Mouse (Mus musculus) adrenal gland, adult 2 months (tissue): ENCODE results near the gene B3gnt3. TPM values are rescaled to one million over a fixed set of nuclear protein-coding genes. Genes with fewer than 3 reads are reported as not detected.
A peak's percentile ranks its signal among the peaks of the same experiment; 100 is the strongest.
"Not testable (repeated sequence)": the region's sequence is repeated elsewhere in the genome, so short reads cannot be mapped to it uniquely, and the experiment has no call there.

Experiments
- DNase-seq: peaks from one replicate; pipeline ENCODE4 v3.0.0; 2021
- long read RNA-seq: library from polyadenylated mRNA; stranded (forward); transcript quantifications from one replicate; pipeline ENCODE4 v2.0.0, GENCODE M21; 2021
- polyA plus RNA-seq: library from polyadenylated mRNA; depleted of rRNA; stranded (reverse); fragments of >200 nt; gene quantifications from 2 replicates; pipeline ENCODE4 v1.2.3, GENCODE M21; 2012; rRNA removed
- total RNA-seq, 2 experiments: library from RNA; stranded (reverse); gene quantifications; 2 replicates each; pipeline ENCODE4 v1.2.3; 2021

The B3gnt3 gene
- total RNA-seq (1 to 10 TPM; 4.4 to 5.7 TPM), polyA plus RNA-seq (14.4 and 17.5 TPM in 2 replicates)
- long read RNA-seq, partial matches to known transcripts = 0 of 5 reads
- long read RNA-seq, other reads (novel, unspliced or antisense) = 1 of 5 reads

- no peak for DNase-seq
Measured at GRCm38 (mm10) chr8:71701414-71702086, at the start of gene B3gnt3. TSS of gene B3gnt3 (minus strand) at chr8:71701789.

- DNase-seq = not testable (repeated sequence)
Measured at GRCm38 (mm10) chr8:71749321-71750075, 47.9 kb upstream of the B3gnt3 start.

GRCm38 (mm10) chr8:71747082-71747481 lies 45.5 kb upstream of the B3gnt3 start:
- not testable (repeated sequence) for DNase-seq

GRCm38 (mm10) chr8:71745322-71745721 lies 43.7 kb upstream of the B3gnt3 start:
- DNase-seq = no peak

GRCm38 (mm10) chr8:71742783-71743182 lies 41.2 kb upstream of the B3gnt3 start:
- no peak for DNase-seq

GRCm38 (mm10) chr8:71741687-71742114 lies 40.1 kb upstream of the B3gnt3 start:
- peak; percentile 24 for DNase-seq

- no peak for DNase-seq
Measured at GRCm38 (mm10) chr8:71741226-71741625, 39.6 kb upstream of the B3gnt3 start.

- not testable (repeated sequence) for DNase-seq
Measured at GRCm38 (mm10) chr8:71738316-71738715, 36.7 kb upstream of the B3gnt3 start.

- peak; percentile 79 for DNase-seq
Measured at GRCm38 (mm10) chr8:71731652-71732230, 30.2 kb upstream of the B3gnt3 start.

- no peak for DNase-seq
Measured at GRCm38 (mm10) chr8:71728826-71729620, 27.4 kb upstream of the B3gnt3 start.

- peak; percentile 28 for DNase-seq
Measured at GRCm38 (mm10) chr8:71728240-71728785, 26.7 kb upstream of the B3gnt3 start.

GRCm38 (mm10) chr8:71725122-71725924 lies 23.7 kb upstream of the B3gnt3 start, which contains the start of gene Fcho1:
TSS of gene Fcho1 (minus strand) at chr8:71725716.
- peak; percentile 75 for DNase-seq

- no peak for DNase-seq
Measured at GRCm38 (mm10) chr8:71724389-71724788, 22.8 kb upstream of the B3gnt3 start.

GRCm38 (mm10) chr8:71723047-71723551 lies 21.5 kb upstream of the B3gnt3 start:
- DNase-seq = no peak

GRCm38 (mm10) chr8:71719928-71720457 lies 18.4 kb upstream of the B3gnt3 start:
- DNase-seq = no peak

GRCm38 (mm10) chr8:71719218-71719617 lies 17.6 kb upstream of the B3gnt3 start:
- no peak for DNase-seq

GRCm38 (mm10) chr8:71718252-71718651 lies 16.7 kb upstream of the B3gnt3 start:
- no peak for DNase-seq

GRCm38 (mm10) chr8:71717096-71717495 lies 15.5 kb upstream of the B3gnt3 start:
- no peak for DNase-seq

- DNase-seq = no peak
Measured at GRCm38 (mm10) chr8:71716561-71717053, 15.0 kb upstream of the B3gnt3 start.

- no peak for DNase-seq
Measured at GRCm38 (mm10) chr8:71715531-71715930, 13.9 kb upstream of the B3gnt3 start.
